Mouse (Mus musculus) ES-Bruce4 (cell line): ENCODE measurements at regions not wholly inside any gene's neighbourhood (a gene's known extent, or its start where the extent isn't known, plus 50 kb on each side); places are given as distances from the start of the nearest gene placed in this dataset.
A peak's percentile ranks its signal among the peaks of the same experiment; 100 is the strongest.

ENCODE experiments used
- CTCF ChIP-seq: IDR thresholded peaks from one replicate; pipeline ENCODE4 v1.8.1; 2011; ENCODE audit warnings: low read depth, low read length
- POLR2A ChIP-seq: IDR thresholded peaks from one replicate; pipeline ENCODE4 v1.8.1; 2011; ENCODE audit warnings: low read length; ENCODE audit not compliant: insufficient read depth

GRCm38 (mm10) chr6:13413768-13414167 is 189.0 kb upstream of the Vwde start:
- TF ChIP-seq CTCF (peak; percentile 71), POLR2A (no peak)
